Mouse (Mus musculus) adrenal gland, postnatal 14 days (tissue): ENCODE data around the gene Riiad1. TPM values are rescaled to one million over a fixed set of nuclear protein-coding genes. Genes with fewer than 3 reads are reported as not detected.
A peak's percentile ranks its signal among the peaks of the same experiment; 100 is the strongest.

ENCODE experiments used
- DNase-seq: peaks from one replicate; pipeline ENCODE4 v3.0.0; 2021; ENCODE audit warnings: mixed read lengths
- total RNA-seq: library from RNA; stranded (reverse); gene quantifications from 2 replicates; pipeline ENCODE4 v1.2.3, GENCODE M21; 2021

Gene Riiad1
- total RNA-seq, 1 experiment from 2014 or later, result 4.4 TPM

GRCm38 (mm10) chr3:94463926-94464578, 16.1 kb downstream of the Riiad1 start:
- DNase-seq, result peak; percentile 29

GRCm38 (mm10) chr3:94459834-94460233, 20.3 kb downstream of the Riiad1 start:
- no peak for DNase-seq

DNA sequence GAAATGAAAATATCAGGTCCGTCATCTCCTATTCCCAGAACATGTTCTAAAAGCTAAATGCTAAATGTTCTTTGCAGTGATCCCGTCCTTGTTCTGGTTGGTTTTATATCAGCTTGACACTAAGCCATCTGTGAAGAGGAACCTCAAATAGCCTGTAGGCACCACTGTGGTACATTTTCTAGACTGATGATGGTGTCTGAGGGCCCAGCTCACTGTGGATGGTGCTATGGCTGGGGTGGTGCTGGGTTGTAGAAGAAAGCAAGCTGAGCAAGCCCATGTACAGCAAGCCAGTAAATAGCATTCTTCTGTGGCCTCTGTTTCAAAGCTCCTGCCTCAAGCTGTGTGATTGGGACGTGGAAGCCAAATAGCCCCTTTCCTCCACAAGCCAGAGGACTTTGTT, 23.1 kb downstream of the Riiad1 start:
- no peak for DNase-seq

- peak; percentile 91 for DNase-seq
Observed at GRCm38 (mm10) chr3:94456529-94457000, 23.6 kb downstream of the Riiad1 start.

DNA sequence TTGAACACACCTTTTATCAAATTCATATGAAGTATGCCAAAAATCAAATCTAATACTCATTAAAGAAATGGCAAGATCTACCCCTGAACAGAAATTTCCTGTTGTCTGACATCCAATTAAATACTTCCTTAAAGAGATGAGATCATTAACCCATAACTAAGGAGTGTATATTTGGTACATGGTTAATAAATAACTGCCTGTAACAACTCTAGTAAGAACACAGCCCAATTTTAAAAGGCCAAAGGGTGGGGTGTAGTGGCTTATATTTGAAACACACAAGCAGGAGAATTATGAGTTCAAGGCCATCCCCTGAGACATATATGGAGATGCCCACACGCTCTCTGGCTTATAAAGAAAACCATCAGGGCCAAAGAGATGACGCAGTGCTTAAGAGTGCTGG, 30.8 kb downstream of the Riiad1 start:
- no peak for DNase-seq

GRCm38 (mm10) chr3:94443597-94443964, 36.6 kb downstream of the Riiad1 start, which contains the start of gene Oaz3:
Oaz3 (minus strand) TSS chr3:94443915.
- DNase-seq, result no peak

- DNase-seq, result peak; percentile 97
Observed at GRCm38 (mm10) chr3:94442951-94443596, 37.1 kb downstream of the Riiad1 start, which contains the start of gene Mrpl9. Mrpl9 (plus strand) TSS chr3:94443318.

DNA sequence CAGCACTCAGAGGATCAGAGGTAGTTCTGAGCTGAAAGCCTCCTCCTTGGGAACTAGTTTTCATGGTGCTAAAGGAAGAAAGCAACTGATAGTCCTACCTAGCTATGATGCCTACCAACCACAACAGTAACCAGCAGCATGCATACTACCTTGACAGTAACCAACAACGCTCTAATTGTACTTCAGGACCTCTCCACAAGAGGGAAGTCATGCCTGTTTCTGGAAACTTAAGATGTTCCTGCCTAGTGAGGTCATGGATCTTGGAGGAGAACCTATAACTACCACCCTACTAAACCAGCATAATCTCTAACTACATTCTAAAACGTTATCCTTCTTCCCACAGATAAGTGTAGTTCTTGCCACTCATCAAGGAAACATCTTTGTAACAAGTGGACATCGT, 39.0 kb downstream of the Riiad1 start:
- DNase-seq, result no peak

- no peak for DNase-seq
Observed at GRCm38 (mm10) chr3:94436420-94436819, 43.7 kb downstream of the Riiad1 start.

- DNase-seq, result no peak
Observed at GRCm38 (mm10) chr3:94434305-94434704, 45.8 kb downstream of the Riiad1 start.

- DNase-seq, result no peak
Observed at GRCm38 (mm10) chr3:94430980-94431379, 49.2 kb downstream of the Riiad1 start.

Other genes with a start within 250 kb of the Riiad1 start
- not detected in 2 replicates for gene Gm4778, start 216.3 kb downstream of the Riiad1 start, total RNA-seq
- gene Them4, start 170.3 kb downstream of the Riiad1 start, total RNA-seq, result 9.9 and 10.2 TPM in 2 replicates
- gene Them5, start 138.2 kb downstream of the Riiad1 start, total RNA-seq, result not detected in 2 replicates
- gene C2cd4d, start 117.9 kb downstream of the Riiad1 start, total RNA-seq, result 0.41 and 0.56 TPM in 2 replicates
- 21.3 and 26.3 TPM in 2 replicates for gene Rorc, start 107.5 kb downstream of the Riiad1 start, total RNA-seq
- 0.44 and 0.83 TPM in 2 replicates for gene Lingo4, start 81.8 kb downstream of the Riiad1 start, total RNA-seq
- 10.7 and 10.9 TPM in 2 replicates for gene Tdrkh, start 67.1 kb downstream of the Riiad1 start, total RNA-seq
- gene Mrpl9, start 37.0 kb downstream of the Riiad1 start, total RNA-seq, result 87.6 and 87.8 TPM in 2 replicates
- not detected in 2 replicates for gene Oaz3, start 36.4 kb downstream of the Riiad1 start, total RNA-seq
- 21.8 and 28.1 TPM in 2 replicates for gene Celf3, start 2.0 kb downstream of the Riiad1 start, total RNA-seq
- gene Snx27, start 102.4 kb upstream of the Riiad1 start, total RNA-seq, result 35.7 and 37.5 TPM in 2 replicates
- not detected in 2 replicates for gene Gm10972, start 162.8 kb upstream of the Riiad1 start, total RNA-seq
- gene Tuft1, start 178.5 kb upstream of the Riiad1 start, total RNA-seq, result 7.1 and 7.4 TPM in 2 replicates
- 17.3 and 89.6 TPM in 2 replicates for gene Selenbp2, start 213.2 kb upstream of the Riiad1 start, total RNA-seq